Mouse (Mus musculus): ENCODE measurements around the gene C2cd5.
A peak's percentile ranks its signal among the peaks of the same experiment; 100 is the strongest.

The C2cd5 gene

DNA sequence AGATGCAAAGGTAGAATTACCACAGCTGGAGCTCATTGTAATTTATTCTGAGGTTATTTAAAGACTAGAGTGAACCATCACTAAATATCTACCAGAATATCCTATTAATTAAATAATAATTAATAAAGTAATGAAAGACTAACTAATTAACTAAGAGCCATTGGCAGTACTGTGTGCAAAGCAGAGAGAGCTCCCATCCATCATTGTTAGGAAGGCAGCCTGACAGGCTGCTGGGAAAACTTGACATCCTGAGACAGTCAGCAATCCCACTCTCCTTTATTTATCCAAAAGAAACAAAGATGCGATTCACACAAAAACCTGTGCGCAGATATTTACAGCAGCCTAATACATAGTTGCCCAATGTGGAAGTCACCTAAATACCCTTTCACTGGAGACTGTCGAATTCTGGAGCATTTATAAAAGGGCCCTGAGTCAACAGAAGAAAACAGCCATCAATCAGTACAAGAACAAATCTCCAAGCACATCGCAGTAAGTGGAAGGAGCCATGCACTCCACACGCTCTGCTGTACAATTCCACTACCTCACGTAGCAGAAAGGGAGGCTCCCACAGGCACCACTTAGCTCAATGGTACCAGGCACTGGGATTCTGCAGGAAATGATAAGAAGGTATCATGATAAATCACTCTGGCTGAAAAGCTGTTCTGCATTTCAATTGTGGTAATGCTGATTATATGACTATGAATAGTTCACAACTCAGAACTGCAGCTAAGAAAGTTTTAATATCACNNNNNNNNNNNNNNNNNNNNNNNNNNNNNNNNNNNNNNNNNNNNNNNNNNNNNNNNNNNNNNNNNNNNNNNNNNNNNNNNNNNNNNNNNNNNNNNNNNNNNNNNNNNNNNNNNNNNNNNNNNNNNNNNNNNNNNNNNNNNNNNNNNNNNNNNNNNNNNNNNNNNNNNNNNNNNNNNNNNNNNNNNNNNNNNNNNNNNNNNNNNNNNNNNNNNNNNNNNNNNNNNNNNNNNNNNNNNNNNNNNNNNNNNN lies 120.0 kb downstream of the C2cd5 start:
- no peak for DNase-seq (ENCODE audit: low read depth, low spot score)

- DNase-seq (ENCODE audit: low read depth, low spot score), result no peak
These were observed 122.7 kb downstream of the C2cd5 start for GRCm38 (mm10) chr6:142977221-142977620.

DNA sequence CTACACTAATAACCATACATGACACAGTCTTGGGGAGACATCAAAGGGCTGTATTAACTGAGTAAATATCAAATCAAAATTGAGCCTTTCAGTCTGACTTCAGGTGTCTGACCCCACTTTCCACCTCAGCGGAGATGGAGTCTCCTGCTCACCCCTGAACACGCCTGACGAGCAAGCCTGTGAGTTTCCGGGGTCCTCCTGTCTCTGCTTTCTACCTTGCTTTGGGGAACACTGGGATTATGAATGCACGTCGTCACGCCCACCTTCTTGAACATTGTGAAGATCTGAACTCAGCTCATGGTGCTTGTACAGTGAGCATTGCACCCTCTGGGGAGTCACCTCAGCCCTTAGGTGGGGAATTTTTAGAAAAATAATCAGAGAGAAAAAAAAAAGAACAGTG lies 126.7 kb downstream of the C2cd5 start:
- DNase-seq (ENCODE audit: low read depth, low spot score), result no peak

DNA sequence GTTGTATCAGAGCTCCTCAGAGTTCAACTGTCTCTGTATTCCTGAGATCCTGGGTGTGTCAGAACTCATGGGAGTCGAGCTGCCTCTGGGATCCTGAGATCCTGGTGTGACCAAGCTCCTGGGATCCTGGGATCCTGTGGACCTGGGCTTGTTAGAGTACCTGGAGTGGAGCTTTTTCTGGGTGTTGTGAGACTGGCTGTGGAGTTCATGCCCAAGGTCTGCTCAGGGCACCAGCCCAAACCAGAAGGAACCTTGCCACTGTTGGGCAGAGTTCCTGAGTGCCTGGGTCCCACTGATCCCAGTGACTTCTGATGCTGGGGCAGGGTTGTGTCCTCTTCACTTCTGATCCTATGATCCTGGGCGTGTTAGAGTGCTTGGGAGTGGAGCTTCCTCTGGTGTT lies 127.7 kb downstream of the C2cd5 start:
- DNase-seq (ENCODE audit: low read depth, low spot score), result no peak

GRCm38 (mm10) chr6:142967407-142967806 lies 132.5 kb downstream of the C2cd5 start:
- DNase-seq (ENCODE audit: low read depth, low spot score), result no peak

GRCm38 (mm10) chr6:142964531-142965385 lies 135.2 kb downstream of the C2cd5 start:
- peak; percentile 66 for DNase-seq (ENCODE audit: low read depth, low spot score)

GRCm38 (mm10) chr6:142964076-142964530 lies 135.8 kb downstream of the C2cd5 start, which contains the start of gene St8sia1:
TSS of gene St8sia1 (minus strand) at chr6:142964452.
- DNase-seq (ENCODE audit: low read depth, low spot score), result no peak

DNA sequence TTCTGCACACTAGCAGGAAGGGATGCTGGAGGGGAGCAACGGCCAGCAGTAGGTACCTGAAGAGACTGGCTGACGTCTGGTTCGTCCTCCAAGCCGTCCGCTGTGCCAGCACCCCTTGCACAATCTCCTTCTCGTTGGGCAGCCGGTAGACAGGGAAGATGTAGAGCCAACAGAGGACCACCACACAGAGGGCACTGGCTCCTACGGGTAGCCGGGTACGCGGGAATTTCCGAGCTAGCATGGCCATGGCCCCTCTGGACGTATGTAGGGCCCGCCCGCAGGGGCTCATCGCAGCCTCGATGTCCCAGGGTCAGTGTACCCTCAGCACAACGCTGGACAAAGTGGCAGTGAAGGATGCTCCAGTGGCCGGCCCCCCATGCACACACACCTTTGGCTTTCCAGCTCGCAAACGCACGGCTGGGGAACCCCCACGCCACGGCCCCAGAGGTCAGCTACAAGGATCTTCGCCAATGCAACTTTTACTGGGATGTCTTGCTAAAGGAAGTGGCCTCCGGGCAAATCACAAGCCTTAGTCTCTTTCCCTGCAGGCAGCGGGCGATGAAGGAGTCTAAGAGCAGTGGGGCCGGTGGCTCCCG lies 136.4 kb downstream of the C2cd5 start:
- DNase-seq (ENCODE audit: low read depth, low spot score), result no peak

DNA sequence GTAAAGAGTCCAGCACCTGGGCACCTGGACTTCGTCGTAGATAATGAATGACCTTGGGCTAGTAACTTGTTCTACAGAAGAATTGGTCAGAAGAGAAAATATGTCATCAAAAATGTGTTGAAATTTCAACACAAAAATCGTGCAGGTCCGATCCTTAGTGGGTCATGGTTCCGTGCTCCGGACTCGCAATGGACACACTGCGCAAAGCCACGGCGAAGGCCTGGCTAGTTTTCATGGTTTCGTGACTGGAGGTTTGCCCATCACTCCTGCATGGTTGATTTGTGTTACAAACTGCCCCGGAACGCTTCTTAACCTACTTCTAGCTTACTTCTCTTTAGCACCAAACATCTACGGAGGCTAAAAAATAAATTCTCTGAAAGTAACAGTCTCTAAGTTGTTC lies 137.1 kb downstream of the C2cd5 start:
- no peak for DNase-seq (ENCODE audit: low read depth, low spot score)

GRCm38 (mm10) chr6:142962476-142962875 lies 137.5 kb downstream of the C2cd5 start:
- DNase-seq (ENCODE audit: low read depth, low spot score), result no peak

DNA sequence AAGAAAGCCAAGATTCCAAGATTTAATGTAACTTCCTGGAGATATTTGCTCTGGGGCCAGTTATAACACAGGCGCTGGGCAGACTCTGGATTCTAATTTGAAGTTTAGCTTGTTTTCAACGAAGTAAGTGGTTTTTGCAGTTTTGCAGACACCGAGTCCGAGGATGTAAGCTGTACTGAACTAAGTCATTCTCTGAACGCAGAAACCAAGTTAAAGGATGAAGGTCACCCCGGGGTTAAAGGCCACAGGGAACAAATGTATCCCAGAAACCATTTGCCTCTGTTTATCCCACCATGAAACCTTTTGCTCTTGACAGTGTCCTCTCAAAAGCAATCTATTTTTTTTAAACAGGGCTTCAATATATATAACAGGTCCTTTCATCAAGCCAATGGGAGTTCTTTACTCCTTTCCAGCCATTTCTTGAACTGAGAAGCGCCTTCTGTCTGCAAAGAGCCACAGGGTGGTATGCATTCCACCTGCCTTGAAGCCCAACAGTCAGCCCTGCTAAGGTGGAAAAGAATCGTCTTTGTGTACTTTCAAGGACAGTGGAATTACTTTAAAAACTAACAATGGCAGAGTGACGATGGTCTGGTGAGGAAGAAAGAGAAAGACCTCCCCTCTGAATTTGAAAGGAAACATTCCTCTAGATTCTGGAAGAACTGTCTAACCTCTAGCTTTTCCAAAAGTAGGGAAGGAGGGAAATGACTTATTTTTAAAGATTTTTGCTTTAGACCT lies 138.1 kb downstream of the C2cd5 start:
- DNase-seq (ENCODE audit: low read depth, low spot score), result no peak
